Mouse (Mus musculus): ENCODE data around the gene Gm12248. TPM values are rescaled to one million over a fixed set of nuclear protein-coding genes. Genes with fewer than 3 reads are reported as not detected.
"Not testable (repeated sequence)": the region's sequence is repeated elsewhere in the genome, so short reads cannot be mapped to it uniquely, and the experiment has no call there.

Gene Gm12248
- polyA plus RNA-seq, 1 experiment = not detected

GRCm38 (mm10) chr11:58094766-58095165 lies 1.8 kb upstream of the Gm12248 start:
- Histone ChIP-seq H3K4me1 (ENCODE audit: control insufficient read depth, insufficient read depth, low read length) (peaks cover 16% of the 10 kb centered on the region), H3K4me3 (ENCODE audit: insufficient read depth, low read length) (no peak overlapping the region), H3K27ac (ENCODE audit: insufficient read depth, low read depth, low read length) (no peak overlapping the region)
- TF ChIP-seq CTCF (IDR thresholded peaks at IDR 0.05; ENCODE audit: low read depth, low read length) = no peak
- no peak for TF ChIP-seq POLR2A (IDR thresholded peaks at IDR 0.05; ENCODE audit: borderline replicate concordance, low read depth, low read length)

GRCm38 (mm10) chr11:58092541-58092940 lies 393 bp downstream of the Gm12248 start:
- Histone ChIP-seq H3K4me3 (ENCODE audit: insufficient read depth, low read length) (peak overlapping the region; percentile 13), H3K4me1 (ENCODE audit: control insufficient read depth, insufficient read depth, low read length) (peaks cover 16% of the 10 kb centered on the region), H3K27ac (ENCODE audit: insufficient read depth, low read depth, low read length) (no peak overlapping the region)
- TF ChIP-seq CTCF (IDR thresholded peaks at IDR 0.05; ENCODE audit: low read depth, low read length) (no peak), POLR2A (IDR thresholded peaks at IDR 0.05; ENCODE audit: borderline replicate concordance, low read depth, low read length) (no peak)

- TF ChIP-seq CTCF (IDR thresholded peaks at IDR 0.05; ENCODE audit: low read depth, low read length) (no peak), POLR2A (IDR thresholded peaks at IDR 0.05; ENCODE audit: borderline replicate concordance, low read depth, low read length) (no peak)
- Histone ChIP-seq H3K4me3 (ENCODE audit: insufficient read depth, low read length) (no peak overlapping the region), H3K27ac (ENCODE audit: insufficient read depth, low read depth, low read length) (no peak overlapping the region), H3K4me1 (ENCODE audit: control insufficient read depth, insufficient read depth, low read length) (no peaks in the 10 kb centered on the region)
These were observed 11.2 kb downstream of the Gm12248 start for GRCm38 (mm10) chr11:58081716-58082115.

GRCm38 (mm10) chr11:58077270-58077669 lies 15.7 kb downstream of the Gm12248 start:
- no peak overlapping the region for H3K27ac ChIP-seq (ENCODE audit: insufficient read depth, low read depth, low read length)
- H3K4me3 ChIP-seq (ENCODE audit: insufficient read depth, low read length) = no peak overlapping the region
- no peaks in the 10 kb centered on the region for H3K4me1 ChIP-seq (ENCODE audit: control insufficient read depth, insufficient read depth, low read length)
- TF ChIP-seq POLR2A (IDR thresholded peaks at IDR 0.05; ENCODE audit: borderline replicate concordance, low read depth, low read length) (no peak), CTCF (IDR thresholded peaks at IDR 0.05; ENCODE audit: low read depth, low read length) (no peak)

GRCm38 (mm10) chr11:58072978-58073377 lies 20.0 kb downstream of the Gm12248 start:
- Histone ChIP-seq H3K4me3 (ENCODE audit: insufficient read depth, low read length) (no peak overlapping the region), H3K4me1 (ENCODE audit: control insufficient read depth, insufficient read depth, low read length) (no peaks in the 10 kb centered on the region), H3K27ac (ENCODE audit: insufficient read depth, low read depth, low read length) (no peak overlapping the region)
- TF ChIP-seq POLR2A (IDR thresholded peaks at IDR 0.05; ENCODE audit: borderline replicate concordance, low read depth, low read length) (no peak), CTCF (IDR thresholded peaks at IDR 0.05; ENCODE audit: low read depth, low read length) (no peak)

GRCm38 (mm10) chr11:58065025-58065424 lies 27.9 kb downstream of the Gm12248 start:
- no peak overlapping the region for H3K4me3 ChIP-seq (ENCODE audit: insufficient read depth, low read length)
- no peak overlapping the region for H3K27ac ChIP-seq (ENCODE audit: insufficient read depth, low read depth, low read length)
- TF ChIP-seq CTCF (IDR thresholded peaks at IDR 0.05; ENCODE audit: low read depth, low read length) = no peak
- TF ChIP-seq POLR2A (IDR thresholded peaks at IDR 0.05; ENCODE audit: borderline replicate concordance, low read depth, low read length) = no peak
- H3K4me1 ChIP-seq (ENCODE audit: control insufficient read depth, insufficient read depth, low read length) = no peaks in the 10 kb centered on the region

- TF ChIP-seq POLR2A (IDR thresholded peaks at IDR 0.05; ENCODE audit: borderline replicate concordance, low read depth, low read length) (no peak), CTCF (IDR thresholded peaks at IDR 0.05; ENCODE audit: low read depth, low read length) (no peak)
- Histone ChIP-seq H3K4me3 (ENCODE audit: insufficient read depth, low read length) (no peak overlapping the region), H3K27ac (ENCODE audit: insufficient read depth, low read depth, low read length) (no peak overlapping the region), H3K4me1 (ENCODE audit: control insufficient read depth, insufficient read depth, low read length) (no peaks in the 10 kb centered on the region)
These were observed 30.3 kb downstream of the Gm12248 start for GRCm38 (mm10) chr11:58062586-58062985.

GRCm38 (mm10) chr11:58061218-58061617 lies 31.7 kb downstream of the Gm12248 start:
- H3K4me3 ChIP-seq (ENCODE audit: insufficient read depth, low read length); H3K4me1 ChIP-seq (ENCODE audit: control insufficient read depth, insufficient read depth, low read length); H3K27ac ChIP-seq (ENCODE audit: insufficient read depth, low read depth, low read length): not testable (repeated sequence)

- not testable (repeated sequence) for H3K27ac ChIP-seq (ENCODE audit: insufficient read depth, low read depth, low read length); H3K4me3 ChIP-seq (ENCODE audit: insufficient read depth, low read length); H3K4me1 ChIP-seq (ENCODE audit: control insufficient read depth, insufficient read depth, low read length)
These were observed 33.2 kb downstream of the Gm12248 start for GRCm38 (mm10) chr11:58059752-58060151.

- no peak for TF ChIP-seq POLR2A (IDR thresholded peaks at IDR 0.05; ENCODE audit: borderline replicate concordance, low read depth, low read length)
- TF ChIP-seq CTCF (IDR thresholded peaks at IDR 0.05; ENCODE audit: low read depth, low read length) = peak; percentile 63
- no peak overlapping the region for H3K4me3 ChIP-seq (ENCODE audit: insufficient read depth, low read length)
- H3K27ac ChIP-seq (ENCODE audit: insufficient read depth, low read depth, low read length) = no peak overlapping the region
- H3K4me1 ChIP-seq (ENCODE audit: control insufficient read depth, insufficient read depth, low read length) = no peaks in the 10 kb centered on the region
These were observed 35.5 kb downstream of the Gm12248 start for GRCm38 (mm10) chr11:58057455-58057854.

- no peak for TF ChIP-seq CTCF (IDR thresholded peaks at IDR 0.05; ENCODE audit: low read depth, low read length)
- no peak for TF ChIP-seq POLR2A (IDR thresholded peaks at IDR 0.05; ENCODE audit: borderline replicate concordance, low read depth, low read length)
- Histone ChIP-seq H3K4me3 (ENCODE audit: insufficient read depth, low read length) (no peak overlapping the region), H3K27ac (ENCODE audit: insufficient read depth, low read depth, low read length) (no peak overlapping the region), H3K4me1 (ENCODE audit: control insufficient read depth, insufficient read depth, low read length) (no peaks in the 10 kb centered on the region)
These were observed 46.5 kb downstream of the Gm12248 start for GRCm38 (mm10) chr11:58046438-58046837.
